Mouse (Mus musculus) heart, postnatal 14 days (tissue): Measurements from ENCODE around the gene Wtap. TPM values are rescaled to one million over a fixed set of nuclear protein-coding genes. Genes with fewer than 3 reads are reported as not detected.

Source experiments
- total RNA-seq, 2 experiments: library from RNA; stranded (reverse); gene quantifications; 2 replicates each; pipeline ENCODE4 v1.2.3; 2021

Wtap gene
- total RNA-seq, 2 experiments from 2014 or later: 38.8 to 41.1 TPM

Other genes with a start within 250 kb of the Wtap start
- gene Igf2r, start 224.5 kb downstream of the Wtap start, total RNA-seq: 100 to 1,000 TPM; 131 to 132 TPM
- 1 to 10 TPM in 1 of 2 experiments, under 1 TPM in 1; 0.48 to 1.1 TPM for gene Mas1, start 126.0 kb downstream of the Wtap start, total RNA-seq
- gene Mrgprh, start 118.1 kb downstream of the Wtap start, total RNA-seq: 1 to 10 TPM; 3.6 to 4.1 TPM
- 1 to 10 TPM; 1.1 to 1.2 TPM for gene Pnldc1, start 83.9 kb downstream of the Wtap start, total RNA-seq
- 100 to 1,000 TPM; 171 to 198 TPM for gene Tcp1, start 78.5 kb downstream of the Wtap start, total RNA-seq
- 100 to 1,000 TPM; 145 to 161 TPM for gene Mrpl18, start 77.8 kb downstream of the Wtap start, total RNA-seq
- under 1 TPM; 0.29 to 0.31 TPM for gene Acat3, start 53.6 kb downstream of the Wtap start, total RNA-seq
- gene Acat2, start 33.4 kb downstream of the Wtap start, total RNA-seq: 1 to 10 TPM; 8.2 to 9.6 TPM
- gene Sod2, start 12.7 kb upstream of the Wtap start, total RNA-seq: 100 to 1,000 TPM; 905 to 941 TPM
- gene Gpr31b, start 58.1 kb upstream of the Wtap start, total RNA-seq: under 1 TPM; 0.31 to 0.44 TPM
- not detected for gene Tcp10b, start 66.9 kb upstream of the Wtap start, total RNA-seq
- gene Unc93a, start 137.6 kb upstream of the Wtap start, total RNA-seq: not detected
- not detected for gene Smok2a, start 227.0 kb upstream of the Wtap start, total RNA-seq
- not detected for gene Smok2b, start 236.1 kb upstream of the Wtap start, total RNA-seq